Mouse (Mus musculus) spleen, adult 18-20 months (tissue): ENCODE results near the gene Gdap1l1.
"Not testable (repeated sequence)": the region's sequence is repeated elsewhere in the genome, so short reads cannot be mapped to it uniquely, and the experiment has no call there.

ENCODE experiments used
- DNase-seq, 2 experiments: peaks; one replicate each; pipeline ENCODE4 v3.0.0; 2022; ENCODE audit warnings: mixed read lengths in 2 of 2

Gene Gdap1l1

DNA sequence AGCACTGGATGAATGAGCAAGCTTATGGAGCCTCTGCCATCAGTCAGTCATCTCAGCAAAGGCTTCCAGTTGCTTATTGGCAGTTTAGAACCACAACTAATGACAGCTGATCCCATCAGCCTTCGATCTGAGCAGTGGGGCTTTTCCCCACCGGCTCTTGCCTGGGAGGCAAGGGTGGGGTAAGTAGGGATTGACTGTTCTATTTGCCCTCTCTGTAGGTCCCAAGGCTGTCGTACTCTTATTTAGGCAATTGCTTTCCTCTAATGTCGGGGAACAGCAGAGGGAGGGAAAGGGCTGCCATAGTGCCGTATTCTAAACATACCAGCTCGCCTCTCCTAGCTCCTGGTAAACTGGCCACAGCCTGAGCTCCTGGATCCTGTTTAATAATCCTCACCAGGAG is 13.7 kb upstream of the Gdap1l1 start, which contains the start of gene Oser1:
Gene Oser1, minus strand, starts transcription at position 101 of the 400 bp plus-strand sequence.
- DNase-seq, result no peak

DNA sequence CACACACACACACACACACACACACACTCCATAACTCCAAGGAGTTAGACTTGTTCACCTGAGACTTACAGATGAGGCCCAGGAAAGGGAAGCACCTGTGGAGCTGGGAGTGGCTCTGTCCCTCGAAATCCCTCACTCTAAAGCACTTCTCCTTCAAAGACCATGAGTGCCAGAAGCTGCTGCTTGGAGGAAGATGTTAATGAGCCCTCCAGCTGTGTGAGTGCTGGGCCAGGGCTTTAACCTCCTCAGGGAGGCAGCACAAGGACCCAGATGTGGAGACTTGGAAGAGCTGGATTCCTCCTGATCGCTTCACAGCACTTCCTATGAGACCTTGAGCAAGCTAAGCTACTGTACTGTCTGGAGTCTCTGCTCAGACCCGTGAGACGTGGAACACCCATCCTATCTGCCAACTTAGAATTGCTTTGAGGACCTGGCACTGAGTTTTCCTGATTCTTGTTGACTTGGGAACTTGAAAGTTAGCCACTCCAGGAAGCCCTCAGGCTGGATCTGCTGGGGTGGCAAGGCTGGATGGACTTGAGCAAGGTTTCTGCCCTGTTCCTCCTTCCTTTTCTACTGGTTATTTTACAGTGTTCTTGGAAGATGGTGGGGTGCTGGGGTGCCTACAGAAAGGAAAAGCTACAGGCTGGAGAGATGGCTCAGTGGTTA is 9.8 kb upstream of the Gdap1l1 start:
- DNase-seq, result no peak

DNA sequence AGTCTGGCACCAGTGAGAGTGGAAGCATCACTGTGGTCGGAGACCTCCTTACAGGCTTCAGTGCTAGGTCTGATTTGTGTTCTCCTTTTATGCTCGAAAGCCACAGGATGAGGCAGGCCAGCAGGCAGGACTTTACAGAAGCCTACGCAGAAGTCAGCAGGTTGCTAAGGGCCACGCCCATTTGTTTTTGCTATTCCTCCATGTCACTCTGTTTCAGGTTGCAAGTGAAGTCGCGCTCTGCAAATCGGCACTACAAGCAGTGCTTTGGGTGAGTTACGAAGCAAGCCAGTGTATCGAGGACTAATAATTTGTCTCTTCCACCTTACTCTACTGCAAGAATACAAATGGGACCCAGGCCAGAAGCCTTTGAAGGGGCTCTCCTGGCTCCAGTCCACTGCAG is 7.0 kb upstream of the Gdap1l1 start:
- no peak for DNase-seq

DNA sequence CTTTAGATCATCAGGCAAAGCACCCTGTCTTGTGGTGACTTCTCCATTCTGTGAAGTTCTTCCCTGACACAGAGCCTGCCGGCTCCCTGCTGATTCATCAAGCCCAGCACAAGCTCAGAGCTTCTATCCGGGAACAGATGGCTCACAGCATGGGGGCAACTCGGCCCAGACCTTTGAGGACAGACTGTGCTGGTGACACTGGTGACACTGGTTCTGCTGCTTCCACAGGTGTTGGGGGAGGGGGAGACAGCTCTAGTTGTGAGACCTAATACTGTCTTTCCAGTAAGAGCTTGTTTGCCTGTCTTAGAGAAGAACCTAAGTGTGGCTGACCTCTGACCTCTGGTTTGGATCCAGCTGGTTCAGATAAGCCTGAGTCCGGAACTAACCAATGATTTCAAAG is 4.3 kb upstream of the Gdap1l1 start:
- DNase-seq, result no peak

DNA sequence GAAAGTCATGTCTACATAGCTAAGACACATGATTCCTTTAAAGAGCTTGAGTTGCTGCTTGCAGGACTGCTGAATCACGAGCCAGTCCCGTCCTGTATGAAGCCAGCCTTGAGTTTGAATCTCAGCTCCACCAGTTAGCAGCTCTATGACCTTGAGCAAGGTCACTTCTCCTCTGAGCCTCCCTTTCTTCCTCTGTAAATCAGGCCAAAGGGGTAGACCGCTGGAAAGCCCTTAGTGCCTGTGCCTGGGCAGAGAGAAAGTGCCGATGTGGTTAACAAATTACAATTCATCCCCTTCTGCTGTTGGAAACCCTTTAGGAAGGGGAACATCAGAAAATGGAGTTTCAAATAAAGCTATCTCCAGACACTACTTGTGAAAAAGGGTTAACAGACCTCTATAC is 476 bp upstream of the Gdap1l1 start:
- DNase-seq, result no peak

DNA sequence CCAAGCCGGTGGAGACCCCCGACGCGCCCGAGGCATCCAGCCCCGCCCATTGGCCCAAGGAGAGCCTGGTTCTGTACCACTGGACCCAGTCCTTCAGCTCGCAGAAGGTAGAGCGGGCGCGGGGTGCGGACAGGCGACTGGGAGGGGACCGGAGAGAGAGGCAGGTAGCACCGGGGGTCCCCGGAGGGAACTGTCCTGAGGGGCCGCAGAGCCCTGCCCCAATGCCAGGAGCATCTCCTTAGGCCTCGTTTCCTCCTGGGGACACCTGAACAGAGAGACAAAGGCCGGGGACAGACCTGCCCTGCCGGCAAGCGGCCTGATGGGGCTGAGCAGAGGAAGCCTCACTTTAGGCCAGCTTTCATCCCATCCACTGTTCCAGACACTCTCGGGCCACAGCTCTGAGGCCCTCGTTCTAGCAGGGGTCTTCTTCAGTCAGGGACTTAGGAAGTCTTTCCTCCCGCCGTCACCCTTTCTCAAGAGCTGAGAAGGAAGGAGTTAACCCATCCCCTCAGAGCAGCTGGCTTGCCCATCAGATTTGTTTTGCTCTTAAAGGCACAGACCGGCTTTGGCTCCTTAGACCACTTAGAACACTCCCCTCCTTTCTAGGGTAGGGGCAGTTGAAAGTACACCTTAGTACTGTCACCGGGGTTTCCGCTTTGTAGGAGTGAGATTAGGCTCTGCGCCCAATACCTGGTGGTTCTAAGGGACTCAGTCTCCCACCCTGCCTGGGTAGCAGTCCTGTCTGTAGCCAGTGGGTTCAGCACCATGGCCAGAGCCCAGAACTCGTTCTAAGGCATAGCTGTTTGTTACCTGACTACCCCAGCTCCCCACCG is 559 bp downstream of the Gdap1l1 start:
- DNase-seq, result no peak

DNA sequence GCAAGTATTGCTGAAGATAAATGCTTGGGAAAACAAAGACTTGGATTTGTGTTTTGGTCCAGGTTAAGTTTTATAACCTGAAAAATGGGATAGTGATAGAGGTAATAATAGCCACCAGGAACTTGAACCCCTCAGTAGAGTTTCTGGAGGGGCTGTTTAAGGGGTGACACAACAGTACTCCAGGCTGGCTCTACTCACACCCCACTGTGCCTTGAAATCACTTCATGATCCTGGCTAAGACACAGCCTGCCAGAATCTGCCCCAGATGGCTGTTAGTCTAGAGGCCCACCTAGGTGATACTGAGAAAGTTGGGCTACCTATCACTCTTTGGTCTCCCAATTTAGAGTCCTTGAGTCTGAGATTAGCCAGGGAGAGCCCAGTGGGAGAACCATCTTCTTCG is 1.2 kb downstream of the Gdap1l1 start:
- DNase-seq, result no peak

DNA sequence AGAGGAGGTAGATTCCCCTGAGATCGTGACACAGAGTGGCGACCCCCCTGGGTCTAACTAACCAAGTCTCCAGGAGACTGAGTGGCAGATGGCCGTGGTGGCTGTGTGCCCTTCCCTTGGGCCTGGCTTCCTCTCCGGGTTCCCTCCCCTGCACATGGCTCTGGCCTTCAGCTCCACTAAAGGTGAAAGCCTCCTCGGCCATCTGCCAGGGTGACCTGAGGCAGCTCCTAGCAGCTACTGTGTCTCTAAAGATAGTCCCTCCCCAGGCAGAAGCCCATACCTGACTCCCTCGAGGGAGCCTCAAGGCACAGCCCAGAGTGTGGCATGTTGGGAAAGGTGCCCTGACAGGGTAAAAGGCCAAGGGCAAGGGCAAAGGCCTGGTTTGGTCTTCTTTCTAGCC is 5.3 kb downstream of the Gdap1l1 start:
- no peak for DNase-seq

DNA sequence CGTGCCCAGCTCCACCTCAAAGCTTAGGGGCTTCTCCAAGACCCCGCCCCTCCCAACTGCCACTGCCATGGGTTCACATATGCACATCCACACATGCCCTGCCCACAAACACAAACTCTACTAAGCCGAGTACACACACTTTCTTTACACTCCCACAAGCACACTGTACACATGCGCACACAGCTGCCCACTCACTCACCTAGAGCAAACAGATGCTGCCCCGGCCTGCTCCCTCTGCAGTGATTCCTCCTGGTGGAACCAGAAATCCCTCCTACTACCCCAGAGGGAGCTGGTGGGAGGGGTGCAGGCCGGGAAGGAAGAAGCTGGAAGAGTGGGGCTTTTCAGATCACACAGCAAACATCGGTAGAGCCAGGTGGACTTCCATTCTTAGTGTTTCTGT is 5.7 kb downstream of the Gdap1l1 start:
- no peak for DNase-seq

DNA sequence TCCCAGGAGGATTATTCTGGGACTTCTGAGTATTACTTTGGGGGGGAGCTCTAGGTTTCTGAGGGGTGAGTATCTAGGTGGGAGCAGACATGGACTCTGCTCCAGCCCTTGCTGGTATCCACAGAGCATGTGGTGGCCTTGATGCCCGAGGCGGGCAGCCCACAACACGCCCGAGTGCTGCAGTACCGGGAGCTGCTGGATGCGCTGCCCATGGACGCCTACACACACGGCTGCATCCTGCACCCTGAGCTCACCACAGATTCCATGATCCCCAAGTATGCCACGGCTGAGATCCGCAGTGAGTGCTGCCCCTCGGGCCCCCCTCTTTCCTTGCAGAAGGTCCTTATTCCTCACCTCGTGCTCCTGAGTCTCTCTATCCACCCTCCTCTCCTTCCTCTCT is 9.1 kb downstream of the Gdap1l1 start:
- DNase-seq, result no peak

DNA sequence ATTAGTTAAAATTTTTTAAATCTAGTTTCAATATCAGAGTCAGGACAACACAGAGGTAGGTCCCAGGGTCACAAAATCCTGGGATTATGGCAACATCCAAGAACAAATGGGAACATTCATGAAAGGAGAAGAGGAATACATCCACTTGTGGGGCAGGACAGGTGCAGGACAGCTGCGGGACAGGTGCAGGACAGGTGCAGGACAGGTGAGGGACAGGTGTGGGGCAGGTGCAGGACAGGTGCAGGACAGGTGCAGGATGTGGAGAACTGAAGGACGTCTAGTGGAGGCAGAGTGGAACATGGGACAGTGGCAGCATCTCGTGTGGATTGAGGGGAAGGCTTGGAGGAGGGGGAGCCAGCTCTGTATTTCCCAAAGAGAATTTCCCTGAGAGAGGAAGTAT is 11.0 kb downstream of the Gdap1l1 start:
- DNase-seq, result no peak

DNA sequence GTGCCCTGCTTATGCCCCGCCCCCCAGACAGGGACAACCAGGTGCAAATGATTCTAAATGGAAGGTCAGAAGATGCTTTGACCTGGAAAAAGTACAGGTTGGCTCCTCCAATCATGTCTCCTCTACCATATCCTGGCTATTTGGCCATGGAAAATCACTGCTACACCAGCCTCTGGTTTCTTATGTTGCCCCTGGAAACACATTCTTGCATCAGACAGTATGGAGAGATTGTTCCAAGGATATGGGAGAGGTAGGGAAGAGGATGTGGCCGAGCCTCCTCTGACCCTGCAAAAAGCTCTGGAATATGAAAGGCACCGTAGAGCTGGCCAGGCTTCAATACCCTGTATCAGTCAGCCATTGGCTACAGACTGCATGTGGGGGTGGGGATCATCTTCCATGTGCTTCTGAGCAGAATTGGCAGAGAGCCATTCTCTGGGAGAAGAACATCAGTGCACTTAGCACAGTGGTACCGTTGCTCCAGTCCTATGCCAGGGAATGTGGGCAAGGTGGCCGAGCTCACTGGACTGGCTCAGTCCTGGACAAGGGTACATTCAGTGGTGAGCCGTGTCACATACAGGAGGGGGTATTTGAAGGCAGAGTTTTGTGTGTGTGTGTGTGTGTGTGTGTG is 12.5 kb downstream of the Gdap1l1 start:
- no peak for DNase-seq

DNA sequence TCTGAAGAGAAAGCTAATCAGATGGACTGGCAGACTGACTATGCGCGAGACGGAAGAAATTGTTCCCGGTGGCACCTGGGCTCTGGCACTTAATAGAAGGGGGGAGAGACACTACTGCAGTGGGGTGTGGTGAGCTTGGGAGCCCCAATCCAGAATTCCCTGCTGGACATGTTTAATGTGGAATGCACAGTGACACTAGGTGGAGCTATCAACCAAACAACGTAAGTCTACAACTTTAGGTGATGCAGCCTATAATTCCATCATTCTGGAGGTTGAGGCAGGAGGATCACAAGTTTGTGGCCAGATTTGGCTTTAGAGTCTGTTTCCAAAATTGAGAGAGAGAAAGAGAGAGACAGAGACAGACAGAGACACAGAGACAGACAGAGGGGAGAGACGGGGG is 14.5 kb downstream of the Gdap1l1 start:
- DNase-seq, result no peak

DNA sequence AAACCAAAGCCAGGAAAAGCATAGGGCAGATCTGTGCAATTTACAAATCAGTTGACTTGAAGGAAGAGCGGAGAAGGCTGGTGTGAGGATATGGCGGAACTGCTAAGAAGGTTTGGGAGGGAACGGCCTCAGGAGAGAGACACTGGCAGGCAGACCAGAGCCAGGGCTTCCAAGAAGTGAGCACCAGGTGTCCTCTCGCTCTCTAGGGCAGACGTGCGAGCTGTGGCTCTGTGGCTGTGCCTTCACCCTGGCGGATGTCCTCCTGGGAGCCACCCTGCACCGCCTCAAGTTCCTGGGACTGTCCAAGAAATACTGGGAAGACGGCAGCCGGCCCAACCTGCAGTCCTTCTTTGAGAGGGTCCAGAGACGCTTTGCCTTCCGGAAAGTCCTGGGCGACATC is 15.1 kb downstream of the Gdap1l1 start:
- no peak for DNase-seq

DNA sequence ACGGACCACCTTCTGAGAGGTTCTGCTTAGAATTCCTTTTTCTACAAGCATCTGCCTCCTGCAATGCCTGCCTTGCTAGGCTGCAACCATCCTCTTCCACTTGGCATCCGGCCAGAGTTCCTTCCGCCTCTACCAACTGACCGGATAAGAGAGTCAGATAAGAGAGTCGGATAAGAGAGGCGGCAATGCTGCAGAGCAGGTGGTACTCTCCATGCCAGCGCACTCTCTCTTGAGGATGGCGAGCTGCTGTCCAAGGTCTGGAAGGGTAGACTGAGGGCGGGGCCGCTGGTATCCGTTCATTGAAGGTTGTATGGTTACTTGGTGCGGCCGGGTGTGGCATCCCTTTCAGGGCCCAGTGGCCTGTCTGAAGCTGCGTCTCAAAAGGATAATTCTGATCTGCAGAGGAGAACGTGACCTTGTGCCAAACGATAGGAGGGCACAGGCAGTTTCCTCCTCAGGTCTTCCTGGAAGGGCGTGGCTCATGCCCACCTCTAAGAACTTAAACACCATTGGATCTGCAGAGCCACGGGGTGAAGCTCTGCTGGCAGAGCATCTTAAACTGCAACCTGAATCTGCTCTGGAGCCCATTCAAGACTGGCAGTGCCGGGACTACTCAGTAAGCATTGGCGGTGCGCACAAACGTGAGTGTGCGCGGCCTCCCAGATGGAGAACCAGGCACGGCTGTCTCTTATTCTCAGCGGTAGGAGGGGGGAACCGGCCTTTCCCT is 20.4 kb downstream of the Gdap1l1 start:
- DNase-seq, result no peak

DNA sequence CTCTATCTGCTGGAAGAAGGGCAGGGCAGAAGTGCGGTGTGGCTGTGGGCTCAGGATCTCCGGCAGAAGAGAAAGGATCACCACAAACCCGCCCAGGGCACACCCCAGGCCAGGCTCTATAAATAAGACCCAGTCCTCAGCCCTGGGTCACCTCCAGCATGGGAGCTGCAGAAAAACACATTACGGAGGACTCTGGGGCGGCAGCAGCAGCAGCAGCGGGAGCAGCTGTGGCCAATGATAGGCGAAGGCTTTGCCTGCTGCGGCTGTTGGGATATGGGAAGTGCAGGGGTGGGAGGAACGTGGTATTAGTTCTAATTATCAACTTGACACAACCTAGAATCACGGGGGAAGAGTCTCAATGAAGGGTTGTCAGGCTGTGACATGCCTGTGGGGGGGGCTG is 21.1 kb downstream of the Gdap1l1 start:
- no peak for DNase-seq

DNA sequence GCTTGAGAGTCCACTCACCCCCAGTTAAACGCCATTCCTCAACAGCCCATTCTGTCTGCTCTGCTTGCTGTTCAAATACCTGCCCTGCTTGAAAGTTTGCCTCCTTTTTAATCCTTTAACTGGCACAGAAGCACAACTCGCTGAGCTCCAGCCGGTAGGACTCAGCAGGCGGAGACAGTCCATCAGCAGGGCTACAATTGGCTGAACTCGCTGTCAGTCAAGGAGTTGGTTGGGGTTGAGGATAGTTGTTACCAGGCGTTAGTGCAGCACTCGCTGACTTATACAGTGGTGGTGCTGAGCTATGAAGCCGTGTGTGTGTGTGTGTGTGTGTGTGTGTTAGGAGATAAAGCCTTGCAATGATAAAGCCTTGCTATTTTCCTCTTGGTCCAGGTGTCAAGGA is 22.3 kb downstream of the Gdap1l1 start:
- no peak for DNase-seq

DNA sequence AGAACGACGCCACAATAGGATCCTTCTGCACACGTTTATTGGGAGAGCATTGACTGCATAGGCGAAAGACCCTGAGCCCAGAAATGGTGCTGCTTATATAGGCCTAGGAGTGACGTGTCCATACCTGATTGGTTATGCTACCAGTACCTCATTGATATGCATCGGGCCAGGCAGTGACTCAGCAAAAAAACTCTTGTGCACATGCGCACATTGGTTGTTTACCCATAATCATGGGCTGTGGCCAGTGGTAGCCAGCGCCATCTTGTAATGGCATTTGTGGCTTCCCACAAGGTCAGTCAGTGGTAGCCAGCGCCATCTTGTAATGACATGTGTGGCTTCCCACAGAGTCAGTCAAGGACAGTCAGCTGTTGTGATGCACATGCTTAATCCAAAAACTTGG is 23.0 kb downstream of the Gdap1l1 start:
- DNase-seq, result not testable (repeated sequence)

DNA sequence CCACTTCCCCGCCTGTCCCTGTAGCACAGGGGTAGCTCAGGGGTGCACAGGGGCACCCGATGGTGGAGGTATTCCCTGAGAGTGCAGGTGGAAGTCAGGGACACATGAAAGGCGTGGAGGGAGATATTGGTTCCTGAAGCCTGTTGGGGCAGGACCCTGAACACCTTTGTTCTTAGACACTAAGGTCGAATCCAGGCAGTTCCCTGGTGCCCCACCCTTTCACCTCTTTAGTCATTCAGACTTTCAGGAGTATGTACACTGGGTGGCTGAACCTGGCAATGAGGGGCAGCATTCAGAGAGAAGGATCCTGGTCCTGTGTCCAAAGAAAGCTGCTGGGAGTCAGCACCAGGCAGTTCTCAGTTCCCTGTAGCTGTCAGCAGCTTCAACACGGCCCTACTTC is 24.1 kb downstream of the Gdap1l1 start:
- DNase-seq, result no peak

DNA sequence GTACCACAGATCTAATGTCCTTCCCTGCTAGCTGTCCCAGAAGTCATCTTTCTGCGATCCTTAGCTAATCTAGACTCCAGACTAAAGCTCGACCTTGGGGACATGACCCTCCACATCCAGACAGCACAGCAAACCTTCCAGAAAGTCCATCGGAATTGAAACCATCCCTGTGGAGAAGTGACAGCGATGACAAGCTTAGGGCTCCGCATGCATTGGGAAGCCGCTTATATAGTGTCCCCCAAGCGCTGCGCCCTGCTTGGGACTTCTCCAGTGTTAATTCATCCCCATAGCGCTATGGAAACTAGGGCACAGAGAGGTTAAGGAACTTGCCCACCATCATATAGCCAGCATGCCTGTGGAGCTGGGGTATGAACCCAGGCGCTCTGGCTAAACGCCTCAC is 24.5 kb downstream of the Gdap1l1 start:
- DNase-seq, result no peak

DNA sequence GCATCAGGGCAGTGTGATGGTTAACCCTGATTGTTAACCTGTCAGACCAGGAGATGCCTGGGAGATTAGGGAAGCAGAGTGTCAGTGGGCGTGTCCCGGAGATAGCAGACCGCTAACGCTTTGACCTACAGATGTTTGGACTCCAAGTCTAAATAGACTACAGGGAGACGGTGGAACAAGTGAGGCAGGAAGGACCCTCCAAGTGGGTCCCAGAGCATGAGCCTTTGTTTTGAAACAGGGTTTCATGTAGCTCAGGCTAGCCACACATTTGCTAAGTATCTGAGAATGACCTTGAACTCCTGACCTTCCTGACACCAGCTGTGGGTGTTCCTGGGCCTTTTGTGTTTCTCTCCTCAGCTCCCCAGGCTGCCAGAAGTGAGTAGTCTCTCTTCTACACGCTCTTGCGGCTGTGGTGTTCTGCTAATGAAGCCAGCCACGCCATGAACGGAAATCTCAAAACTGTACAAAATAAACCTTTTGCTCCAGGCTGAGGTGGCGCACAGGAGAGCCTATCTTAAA is 25.0 kb downstream of the Gdap1l1 start:
- no peak for DNase-seq

DNA sequence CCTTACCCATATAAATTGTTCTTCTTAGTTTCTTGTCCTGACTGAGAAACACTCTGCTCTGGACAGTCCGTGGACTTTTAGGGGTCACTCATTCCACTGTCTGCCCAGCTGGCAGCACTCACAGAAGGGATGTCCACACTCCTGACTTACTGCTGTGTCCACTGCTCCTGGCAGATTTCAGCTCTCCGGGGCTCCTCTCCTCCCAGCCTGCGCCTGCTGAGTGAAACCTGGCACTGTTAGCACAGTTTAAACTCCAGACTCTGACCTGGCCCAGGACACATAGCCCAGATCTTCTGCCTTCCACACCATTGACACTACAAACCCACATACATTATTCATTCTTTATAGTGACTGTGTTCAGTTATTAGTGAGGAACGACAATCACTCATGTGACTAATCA is 25.7 kb downstream of the Gdap1l1 start:
- no peak for DNase-seq

DNA sequence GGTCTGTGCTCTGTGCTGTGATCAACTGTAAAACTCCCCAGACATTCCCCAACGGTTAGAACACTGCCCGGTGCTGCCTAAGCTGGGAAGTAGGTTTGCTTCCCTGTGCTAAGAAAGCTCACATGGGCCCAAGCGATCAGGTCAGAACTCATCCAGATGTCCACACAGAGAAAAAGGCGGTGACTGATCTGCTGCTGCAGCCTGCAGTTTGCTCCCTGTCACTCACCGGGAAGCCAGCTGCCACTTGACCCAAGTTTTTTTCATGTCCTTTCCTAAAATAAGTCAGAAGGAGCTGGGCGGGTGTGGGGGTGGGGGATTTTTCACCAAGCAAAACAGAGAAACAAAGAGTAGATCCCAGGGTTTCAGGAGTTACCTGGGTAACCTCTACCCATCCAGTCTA is 26.3 kb downstream of the Gdap1l1 start:
- no peak for DNase-seq
